Mouse (Mus musculus) left cerebral cortex, postnatal 14 days (tissue): ENCODE measurements at regions not wholly inside any gene's neighbourhood (a gene's known extent, or its start where the extent isn't known, plus 50 kb on each side); places are given as distances from the start of the nearest gene placed in this dataset.

ENCODE experiments used
- DNase-seq, 2 experiments: peaks; one replicate each; pipeline ENCODE4 v3.0.0; 2021 to 2022; ENCODE audit warnings: low spot score in 2 of 2, mixed read lengths in 1 of 2
- intact Hi-C: fragments of 180-260 bp; cut with DNase I; formaldehyde crosslinking; loops from one replicate; pipeline ENCODE4 v1.15.1; 2025

DNA sequence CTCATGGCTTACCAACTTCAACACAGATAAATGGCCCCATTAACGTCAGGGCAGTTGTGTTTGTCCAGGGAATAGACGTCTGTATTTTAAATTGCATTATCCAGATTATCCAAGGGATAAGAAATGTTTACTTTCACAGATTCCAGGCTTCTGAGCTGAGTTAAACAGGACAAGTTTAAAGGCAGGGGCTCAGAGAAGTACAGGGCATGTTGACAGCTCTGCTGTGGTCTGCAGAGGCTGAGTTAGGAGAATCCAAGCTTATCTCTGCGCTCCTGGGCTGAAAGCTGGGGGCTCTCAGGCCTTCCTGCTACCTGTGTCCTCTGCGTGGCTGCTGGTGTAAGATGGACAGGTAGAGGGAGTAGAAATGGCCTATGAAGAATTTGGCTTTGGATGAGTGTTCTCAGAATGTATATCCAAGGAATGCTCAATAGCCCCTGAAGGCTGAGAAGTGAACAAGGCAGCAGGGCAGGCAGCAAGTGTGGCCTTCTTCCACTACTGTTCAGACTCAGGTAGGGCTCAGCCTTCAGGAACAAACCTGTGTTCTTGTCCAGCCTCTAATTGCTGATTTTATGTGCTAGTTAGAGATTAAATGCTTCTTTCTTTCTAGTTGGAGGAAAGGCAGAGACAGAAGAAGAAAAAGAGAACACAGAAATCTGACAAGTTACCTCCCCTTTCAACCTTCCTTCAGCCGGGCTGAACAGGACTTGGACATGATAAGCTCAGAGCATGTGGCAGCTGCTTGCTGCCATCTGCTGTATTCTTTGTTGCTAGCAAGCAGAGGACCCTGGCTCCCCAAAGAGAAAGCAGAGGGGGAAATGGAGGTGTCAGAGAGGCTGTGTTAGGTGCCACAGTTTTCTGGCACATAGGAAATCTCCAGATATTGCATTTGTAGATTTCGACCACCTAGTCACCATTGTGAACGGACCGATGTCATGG lies 77.9 kb upstream of the Grem2 start:
- intact Hi-C loops = loop anchor here (2.0 to 5.0 kb wide), 2 partner anchors 405 to 527 kb away; no protein-coding TSS in a partner anchor
- peak; percentile 32 to 58 for DNase-seq

DNA sequence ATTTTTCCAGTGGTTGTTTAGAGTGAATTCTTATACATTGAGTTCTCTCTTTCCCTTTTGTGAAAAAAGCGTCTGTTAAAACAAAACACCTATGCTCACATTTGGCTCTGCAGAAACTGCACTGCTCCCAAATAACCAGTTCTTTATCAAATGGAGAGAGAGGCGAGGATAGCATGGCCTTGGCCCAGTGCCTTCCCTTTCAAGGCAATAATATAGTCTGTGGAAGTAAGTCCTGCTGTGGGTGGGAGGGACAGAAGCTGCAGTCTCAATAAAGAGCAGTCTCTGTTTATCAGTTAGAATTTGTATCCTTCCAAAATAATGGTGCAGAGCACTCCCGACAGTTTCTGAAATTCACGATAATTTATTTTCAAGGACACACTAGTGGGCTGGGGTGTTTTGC lies 70.9 kb upstream of the Grem2 start:
- no peak for DNase-seq
- intact Hi-C loops = no loop called here

DNA sequence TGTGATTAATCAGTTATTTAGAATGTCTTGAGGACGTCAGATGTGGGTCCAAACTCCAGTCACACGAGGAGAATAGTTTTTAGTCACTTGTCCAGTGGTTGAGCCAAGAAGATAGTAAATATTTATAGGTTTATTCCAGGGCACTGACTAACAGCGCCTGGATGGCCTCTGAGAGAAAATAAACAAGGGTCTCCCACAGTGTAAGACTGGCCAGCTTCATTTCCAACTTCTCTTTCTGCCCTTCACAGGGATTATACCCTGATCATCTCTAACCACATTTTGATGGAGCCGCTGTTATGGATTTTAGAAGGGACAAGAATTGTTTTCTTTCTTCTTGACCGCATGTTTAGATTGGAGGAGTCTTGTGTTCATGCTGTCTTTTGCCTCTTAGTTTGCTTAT lies 67.0 kb upstream of the Grem2 start:
- intact Hi-C loops = no loop called here
- no peak for DNase-seq

DNA sequence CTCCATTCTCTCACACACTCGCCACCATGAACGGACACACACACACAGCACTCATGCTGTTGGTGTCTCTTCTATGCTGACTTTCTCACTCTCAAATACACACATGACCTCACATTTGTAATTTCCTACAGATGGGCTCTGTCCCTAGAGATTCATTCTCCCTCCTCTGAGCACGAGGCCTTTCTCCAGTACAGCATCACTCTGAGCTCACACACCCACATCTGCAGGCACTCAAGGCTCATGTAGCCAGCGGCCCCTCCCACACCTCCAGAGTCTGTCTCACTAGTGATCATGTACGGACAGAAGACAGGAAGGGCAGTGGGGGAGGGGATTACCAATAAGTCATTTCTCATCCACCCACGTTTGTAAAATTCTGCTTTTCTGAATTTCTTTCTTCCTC lies 50.3 kb upstream of the Grem2 start:
- no peak for DNase-seq
- intact Hi-C loops = no loop called here
